Mouse (Mus musculus) stomach, postnatal 0 days (tissue): ENCODE measurements around the gene Ldlrap1. TPM values are rescaled to one million over a fixed set of nuclear protein-coding genes. Genes with fewer than 3 reads are reported as not detected.
"Not testable (repeated sequence)": the region's sequence is repeated elsewhere in the genome, so short reads cannot be mapped to it uniquely, and the experiment has no call there.

Experiments used
- ATAC-seq: fragments of 200-750 bp; cut with Nextera tagmentation; 2 replicates; pipeline ENCODE4 v1.8.0; 2017; ENCODE audit not compliant: low FRiP score, low TSS enrichment
- DNase-seq: peaks from one replicate; pipeline ENCODE4 v3.0.0-alpha.2; 2016; ENCODE audit warnings: low spot score
- H3K27ac ChIP-seq: fragments of 300-500 bp; sonication (generic); replicated peaks from 2 replicates; pipeline ENCODE4 v1.5.1; 2014; ENCODE audit warnings: mild to moderate bottlenecking, control low read depth
- H3K27me3 ChIP-seq: fragments of 300-500 bp; sonication (generic); 2 replicates; pipeline ENCODE4 v1.6.1; 2014; ENCODE audit warnings: low read length; ENCODE audit not compliant: control insufficient read depth, insufficient read depth
- H3K36me3 ChIP-seq: fragments of 300-500 bp; sonication (generic); 2 replicates; pipeline ENCODE4 v1.6.1; 2014; ENCODE audit warnings: low read length, mixed read lengths; ENCODE audit not compliant: control insufficient read depth, insufficient read depth
- H3K4me1 ChIP-seq: fragments of 300-500 bp; sonication (generic); replicated peaks from 2 replicates; pipeline ENCODE4 v1.6.1; 2014; ENCODE audit warnings: antibody characterized with exemption; ENCODE audit not compliant: control insufficient read depth, insufficient read depth
- H3K4me2 ChIP-seq: fragments of 300-500 bp; sonication (generic); replicated peaks from 2 replicates; pipeline ENCODE4 v1.6.1; 2014; ENCODE audit warnings: low read depth, mild to moderate bottlenecking, control low read depth, moderate library complexity
- H3K4me3 ChIP-seq: fragments of 300-500 bp; sonication (generic); 2 replicates; pipeline ENCODE4 v1.5.1; 2014; ENCODE audit warnings: low read depth, low read length, control low read depth
- H3K9ac ChIP-seq: fragments of 300-500 bp; sonication (generic); 2 replicates; pipeline ENCODE4 v1.6.1; 2014; ENCODE audit warnings: mild to moderate bottlenecking, low read length, control low read depth, mixed read lengths
- H3K9me3 ChIP-seq: fragments of 300-500 bp; sonication (generic); 2 replicates; pipeline ENCODE4 v1.6.1; 2016; ENCODE audit warnings: low read length; ENCODE audit not compliant: control insufficient read depth
- CTCF ChIP-seq: IDR thresholded peaks from 2 replicates; pipeline ENCODE4 v1.5.1; 2016; ENCODE audit warnings: antibody characterized with exemption, low read depth, mild to moderate bottlenecking, moderate library complexity
- EP300 ChIP-seq: optimal IDR thresholded peaks from 2 replicates; pipeline ENCODE3; 2016; ENCODE audit warnings: antibody characterized with exemption
- WGBS: fragments of 180-500 bp; shearing (Covaris S2); extraction: QIAGEN DNeasy Blood & Tissue Kit; methylation state at CpG from one replicate; pipeline ENCODE4 v1.1.7; 2014; 5-methylcytosine and 5-hydroxymethylcytosine counted together
- polyA plus RNA-seq: library from polyadenylated mRNA; unstranded; fragments of >200 nt; fragmentation: Nextera tagmentation; extraction: Ambion mirVana; gene quantifications from 2 replicates; pipeline ENCODE4 v1.2.1, GENCODE M21; 2015

The Ldlrap1 gene
- polyA plus RNA-seq, 1 experiment from 2014 or later = 18.8 TPM

DNA sequence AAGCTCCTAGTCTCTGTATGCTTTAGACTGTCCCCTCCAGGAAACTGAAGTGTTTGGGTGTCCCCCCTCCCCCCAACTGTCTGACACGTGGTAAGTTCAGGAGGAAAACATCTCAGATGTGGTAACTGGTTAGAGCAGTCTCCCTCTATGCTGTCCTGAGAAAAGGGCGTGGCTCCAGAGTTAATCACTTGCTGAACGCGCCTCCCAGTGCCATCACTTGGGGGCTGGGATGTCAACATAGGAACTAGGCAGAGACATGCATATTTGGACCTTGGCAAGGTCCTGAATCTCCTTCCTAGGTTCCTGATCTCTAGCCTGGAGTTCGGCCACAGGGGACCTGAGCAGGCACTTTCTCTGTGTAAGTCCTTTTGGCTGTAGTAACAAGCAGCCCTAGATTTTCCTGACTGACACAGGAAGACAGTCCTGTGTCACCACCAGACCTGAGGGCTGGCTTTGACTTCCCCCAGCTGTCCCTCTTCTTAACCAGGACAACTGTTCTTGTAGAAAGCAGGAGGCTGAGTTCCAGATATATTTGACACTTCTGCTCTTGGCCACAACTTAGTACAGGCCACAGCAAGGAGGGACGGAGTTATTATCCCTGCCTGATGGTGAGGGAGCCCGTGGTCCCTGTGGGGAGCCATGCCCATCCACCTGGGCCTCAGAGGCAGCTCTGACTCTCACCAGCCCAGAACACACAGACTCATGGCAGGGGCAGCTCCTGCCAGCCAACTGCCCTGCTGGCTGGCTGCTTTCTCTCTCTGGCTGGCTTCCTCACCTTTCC is 28.9 kb upstream of the Ldlrap1 start:
- H3K9ac ChIP-seq = no peak overlapping the region
- H3K27ac ChIP-seq = no peak overlapping the region
- H3K4me1 ChIP-seq = no peaks in the 10 kb centered on the region
- no peaks in the 10 kb centered on the region for H3K27me3 ChIP-seq
- no peak overlapping the region for H3K4me2 ChIP-seq
- DNase-seq (no peak), ATAC-seq (peak; percentile 18; the same call in 1 of the 2 replicates)
- no peak for TF ChIP-seq EP300
- H3K4me3 ChIP-seq = no peak overlapping the region
- H3K36me3 ChIP-seq = no peaks in the 10 kb centered on the region
- no peaks in the 10 kb centered on the region for H3K9me3 ChIP-seq
- WGBS = 17% methylated on average over 7 of the region's 7 CpGs

DNA sequence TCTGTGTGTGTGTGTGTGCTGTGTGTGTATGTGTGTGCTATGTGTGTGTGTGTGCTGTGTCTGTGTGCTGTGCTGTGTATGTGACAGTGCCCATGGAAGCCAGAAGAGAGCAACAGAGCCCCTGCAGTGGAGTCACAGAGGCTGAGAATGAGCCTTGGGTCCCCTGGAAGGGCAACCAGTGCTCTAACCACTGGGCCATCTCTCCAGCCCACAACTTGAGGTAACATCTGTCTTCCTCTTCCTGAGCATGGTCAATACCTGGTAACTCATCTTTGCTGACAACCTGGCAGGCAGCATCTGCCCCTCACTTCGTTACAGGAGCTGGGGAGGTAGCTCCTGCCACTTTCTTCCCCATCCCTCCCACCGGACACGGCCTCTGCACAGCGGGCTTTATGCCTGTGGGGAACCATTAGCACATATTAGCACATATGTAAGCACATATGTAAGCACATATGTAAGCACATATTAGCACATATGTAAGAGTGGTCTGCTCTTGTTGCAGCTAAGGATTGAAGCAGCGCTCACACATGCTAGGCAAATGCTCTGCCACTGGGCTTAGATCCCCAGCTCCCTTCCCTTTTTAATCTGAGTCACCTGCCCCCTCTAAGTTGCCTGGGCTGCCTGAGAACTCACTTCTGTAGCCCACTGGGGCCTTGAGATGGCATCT is 28.1 kb upstream of the Ldlrap1 start:
- Histone ChIP-seq H3K9ac (no peak overlapping the region), H3K4me3 (no peak overlapping the region), H3K36me3 (no peaks in the 10 kb centered on the region), H3K27ac (no peak overlapping the region), H3K27me3 (no peaks in the 10 kb centered on the region), H3K4me2 (no peak overlapping the region), H3K9me3 (no peaks in the 10 kb centered on the region), H3K4me1 (no peaks in the 10 kb centered on the region)
- DNase-seq = no peak
- no peak for ATAC-seq
- no peak for TF ChIP-seq CTCF
- TF ChIP-seq EP300 = no peak
- 86% methylated on average over 5 of the region's 5 CpGs for WGBS

DNA sequence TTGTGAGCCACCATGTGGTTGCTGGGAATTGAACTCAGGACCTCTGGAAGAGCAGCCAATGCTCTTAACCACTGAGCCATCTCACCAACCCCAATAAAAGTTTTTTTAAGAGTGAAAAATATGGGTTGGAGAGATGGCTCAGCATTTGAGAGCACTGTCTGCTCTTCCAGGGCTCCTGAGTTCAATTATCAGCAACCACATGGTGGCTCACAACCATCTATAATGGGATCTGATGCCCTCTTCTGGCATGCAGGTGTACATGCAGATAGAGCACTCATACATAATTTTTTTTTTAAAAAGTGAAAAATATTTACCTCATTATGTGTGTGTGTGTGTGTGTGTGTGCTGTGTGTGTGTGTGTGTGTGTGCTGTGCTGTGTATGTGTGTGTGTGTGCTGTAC is 27.1 kb upstream of the Ldlrap1 start:
- not testable (repeated sequence) for H3K36me3 ChIP-seq, ATAC-seq, H3K9me3 ChIP-seq, H3K4me3 ChIP-seq, H3K4me2 ChIP-seq, H3K9ac ChIP-seq, H3K27me3 ChIP-seq, DNase-seq, H3K27ac ChIP-seq, H3K4me1 ChIP-seq
- TF ChIP-seq CTCF = peak; percentile 50

DNA sequence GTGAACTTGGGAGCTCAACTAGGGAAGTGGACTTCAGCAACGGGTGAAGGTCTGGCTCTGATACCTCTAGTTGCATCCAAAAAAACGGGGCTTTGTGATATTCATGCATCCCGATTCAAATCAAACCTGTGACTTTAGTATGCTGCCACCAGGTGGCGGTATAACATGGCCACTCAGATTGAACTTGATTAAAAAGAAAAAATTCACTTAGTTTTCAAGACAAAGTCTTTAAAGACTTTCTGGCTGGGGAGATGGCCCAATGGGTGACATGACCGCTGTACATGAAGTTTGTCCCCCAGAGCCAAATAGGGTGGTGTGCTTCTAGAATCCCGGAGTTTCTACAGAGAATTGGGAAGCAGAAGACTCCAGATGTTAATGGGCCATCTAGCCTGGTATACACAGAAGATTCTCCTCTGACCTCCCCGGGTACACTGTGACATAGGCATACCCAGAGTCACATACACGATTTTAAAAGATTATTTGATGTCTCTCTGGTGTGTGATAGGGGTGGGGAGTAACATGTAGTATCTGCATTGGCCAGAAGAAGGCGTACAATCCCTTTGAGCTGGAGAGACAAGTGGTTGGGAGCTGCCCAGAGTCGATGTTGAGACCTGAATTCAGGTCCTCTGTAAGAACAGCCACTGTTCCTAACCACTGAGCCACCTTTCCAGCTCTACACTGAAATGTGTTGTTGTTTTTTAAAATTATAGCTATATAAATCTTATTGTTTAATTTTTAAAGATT is 25.6 kb upstream of the Ldlrap1 start:
- TF ChIP-seq EP300 (no peak), CTCF (peak; percentile 86)
- Histone ChIP-seq H3K4me3 (no peak overlapping the region), H3K9me3 (no peaks in the 10 kb centered on the region), H3K4me1 (no peaks in the 10 kb centered on the region), H3K36me3 (no peaks in the 10 kb centered on the region), H3K27ac (no peak overlapping the region), H3K27me3 (no peaks in the 10 kb centered on the region), H3K4me2 (no peak overlapping the region), H3K9ac (no peak overlapping the region)
- DNase-seq (peak; percentile 58), ATAC-seq (no peak)
- 40% methylated on average over 10 of the region's 10 CpGs for WGBS

DNA sequence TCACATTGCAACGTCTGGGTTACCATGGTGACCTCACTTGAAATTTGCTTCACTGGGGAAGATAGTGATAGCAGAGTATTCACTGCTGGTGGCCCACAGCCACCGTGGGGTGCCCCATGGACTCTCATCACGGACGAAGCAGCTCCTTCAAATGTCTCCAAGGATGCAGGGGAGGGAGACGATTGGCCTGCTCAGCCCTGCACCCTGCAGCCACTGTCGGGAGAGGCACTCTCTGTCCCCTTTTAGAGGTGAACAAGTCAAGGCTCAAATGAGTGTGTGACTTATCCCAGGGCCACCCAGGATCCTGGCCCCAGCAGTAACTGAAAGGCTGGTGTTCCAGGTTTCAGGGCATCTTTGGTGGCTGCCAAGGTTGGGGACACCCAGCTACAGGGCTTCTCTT is 23.9 kb upstream of the Ldlrap1 start:
- ATAC-seq = no peak
- TF ChIP-seq CTCF = no peak
- no peak for TF ChIP-seq EP300
- WGBS = 68% methylated on average over 6 of the region's 6 CpGs

DNA sequence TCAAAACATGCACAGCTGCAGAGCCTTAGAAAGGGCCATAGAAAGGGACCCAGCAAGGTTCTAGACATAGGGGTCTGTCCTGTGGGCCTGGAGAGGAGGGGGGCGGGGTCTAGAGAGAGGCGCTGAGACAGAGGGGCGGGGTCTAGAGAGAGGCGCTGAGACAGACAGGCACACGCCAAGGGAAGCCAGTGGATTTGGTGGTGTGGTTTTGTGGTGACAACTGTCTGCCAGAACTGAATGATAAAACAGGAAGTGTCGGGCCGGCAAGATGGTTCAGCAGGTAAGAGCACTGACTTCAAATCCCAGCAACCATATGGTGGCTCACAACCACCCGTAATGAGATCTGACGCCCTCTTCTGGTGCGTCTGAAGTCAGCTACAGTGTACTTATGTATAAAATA is 19.1 kb upstream of the Ldlrap1 start:
- 33% methylated on average over 10 of the region's 10 CpGs for WGBS
- ATAC-seq (no peak), DNase-seq (no peak)
- Histone ChIP-seq H3K9me3 (no peaks in the 10 kb centered on the region), H3K27ac (no peak overlapping the region), H3K4me2 (no peak overlapping the region), H3K4me3 (no peak overlapping the region), H3K27me3 (no peaks in the 10 kb centered on the region), H3K4me1 (no peaks in the 10 kb centered on the region), H3K36me3 (no peaks in the 10 kb centered on the region), H3K9ac (no peak overlapping the region)
- no peak for TF ChIP-seq EP300
- TF ChIP-seq CTCF = no peak

More for the DNA sequence above, 23.9 kb upstream of the Ldlrap1 start:
- DNase-seq = no peak
- no peaks in the 10 kb centered on the region for H3K9me3 ChIP-seq
- no peaks in the 10 kb centered on the region for H3K27me3 ChIP-seq
- H3K36me3 ChIP-seq = no peaks in the 10 kb centered on the region
- no peaks in the 10 kb centered on the region for H3K4me1 ChIP-seq
- no peak overlapping the region for H3K27ac ChIP-seq
- no peak overlapping the region for H3K4me3 ChIP-seq
- H3K4me2 ChIP-seq = no peak overlapping the region
- no peak overlapping the region for H3K9ac ChIP-seq
